Mouse (Mus musculus) limb, embryonic 15.5 days (tissue): Measurements from ENCODE around the gene Mef2d. TPM values are rescaled to one million over a fixed set of nuclear protein-coding genes. Genes with fewer than 3 reads are reported as not detected.

Experiments
- ATAC-seq: fragments of 200-750 bp; cut with Nextera tagmentation; 2 replicates; pipeline ENCODE4 v1.8.0; 2017; ENCODE audit warnings: low read depth, moderate TSS enrichment; ENCODE audit not compliant: insufficient number of reproducible peaks, low FRiP score, low TSS enrichment
- H3K27ac ChIP-seq: fragments of 300-500 bp; sonication (generic); 2 replicates; pipeline ENCODE4 v1.5.1; 2015; ENCODE audit warnings: moderate library complexity, mild to moderate bottlenecking, inconsistent platforms
- H3K27me3 ChIP-seq: fragments of 300-500 bp; sonication (generic); 2 replicates; pipeline ENCODE4 v1.6.1; 2015; ENCODE audit warnings: inconsistent platforms
- H3K36me3 ChIP-seq: fragments of 300-500 bp; sonication (generic); 2 replicates; pipeline ENCODE4 v1.6.1; 2015; ENCODE audit warnings: inconsistent platforms
- H3K4me1 ChIP-seq: fragments of 300-500 bp; sonication (generic); 2 replicates; pipeline ENCODE4 v1.6.1; 2015; ENCODE audit warnings: inconsistent platforms
- H3K4me2 ChIP-seq: fragments of 300-500 bp; sonication (generic); 2 replicates; pipeline ENCODE4 v1.6.1; 2015; ENCODE audit warnings: mild to moderate bottlenecking, inconsistent platforms
- H3K4me3 ChIP-seq: fragments of 300-500 bp; sonication (generic); 2 replicates; pipeline ENCODE4 v1.5.1; 2015; ENCODE audit warnings: mild to moderate bottlenecking, inconsistent platforms
- H3K9ac ChIP-seq: fragments of 300-500 bp; sonication (generic); 2 replicates; pipeline ENCODE4 v1.6.1; 2015; ENCODE audit warnings: inconsistent platforms
- H3K9me3 ChIP-seq: fragments of 300-500 bp; sonication (generic); 2 replicates; pipeline ENCODE4 v1.6.1; 2016; ENCODE audit warnings: inconsistent platforms
- WGBS: fragments of 180-500 bp; shearing (Covaris S2); methylation state at CpG from one replicate; pipeline ENCODE4 v1.1.7; 2015; 5-methylcytosine and 5-hydroxymethylcytosine counted together
- polyA plus RNA-seq: library from polyadenylated mRNA; unstranded; fragments of >200 nt; fragmentation: Nextera tagmentation; extraction: Ambion mirVana; gene quantifications from 2 replicates; pipeline ENCODE4 v1.2.1, GENCODE M21; 2015

Mef2d gene
- polyA plus RNA-seq, 1 experiment from 2014 or later = 23.3 TPM

- Histone ChIP-seq H3K9ac (no peak overlapping the region), H3K4me1 (peaks cover 33% of the 10 kb centered on the region), H3K4me3 (no peak overlapping the region), H3K36me3 (peaks cover 33% of the 10 kb centered on the region), H3K27me3 (no peaks in the 10 kb centered on the region), H3K9me3 (no peaks in the 10 kb centered on the region), H3K27ac (no peak overlapping the region), H3K4me2 (no peak overlapping the region)
- no peak for ATAC-seq
- WGBS = 78% methylated on average over 2 of the region's 2 CpGs
Observed at GRCm38 (mm10) chr3:88154236-88154635, 12.1 kb downstream of the Mef2d start.

- Histone ChIP-seq H3K4me1 (peaks cover 9% of the 10 kb centered on the region; the same call in 1 of the 2 replicates), H3K27me3 (no peaks in the 10 kb centered on the region), H3K27ac (no peak overlapping the region), H3K9ac (no peak overlapping the region), H3K9me3 (no peaks in the 10 kb centered on the region), H3K4me2 (no peak overlapping the region), H3K36me3 (peaks cover 56% of the 10 kb centered on the region), H3K4me3 (no peak overlapping the region)
- no peak for ATAC-seq
Observed at GRCm38 (mm10) chr3:88156817-88157216, 14.6 kb downstream of the Mef2d start.

- no peak for ATAC-seq
- Histone ChIP-seq H3K4me2 (no peak overlapping the region), H3K9me3 (no peaks in the 10 kb centered on the region), H3K27ac (no peak overlapping the region), H3K27me3 (no peaks in the 10 kb centered on the region), H3K36me3 (peaks cover 67% of the 10 kb centered on the region), H3K4me3 (no peak overlapping the region), H3K4me1 (0 out of 2 replicates have a peak, but pooled peaks cover 8% of the 10 kb centered on the region), H3K9ac (no peak overlapping the region)
- 16% methylated on average over 23 of the region's 23 CpGs for WGBS
Observed at GRCm38 (mm10) chr3:88157771-88158597, 15.8 kb downstream of the Mef2d start.

- 0 out of 2 replicates have a peak, but pooled peaks cover 8% of the 10 kb centered on the region for H3K4me1 ChIP-seq
- H3K4me3 ChIP-seq = no peak overlapping the region
- WGBS = 90% methylated on average over 6 of the region's 6 CpGs
- H3K4me2 ChIP-seq = no peak overlapping the region
- H3K9ac ChIP-seq = no peak overlapping the region
- no peaks in the 10 kb centered on the region for H3K27me3 ChIP-seq
- H3K9me3 ChIP-seq = no peaks in the 10 kb centered on the region
- peaks cover 75% of the 10 kb centered on the region for H3K36me3 ChIP-seq
- no peak overlapping the region for H3K27ac ChIP-seq
- ATAC-seq = no peak
Observed at GRCm38 (mm10) chr3:88158991-88159390, 16.8 kb downstream of the Mef2d start.

GRCm38 (mm10) chr3:88160856-88161255, 18.7 kb downstream of the Mef2d start:
- WGBS = 77% methylated on average over 6 of the region's 6 CpGs
- 0 out of 2 replicates have a peak, but pooled peaks cover 8% of the 10 kb centered on the region for H3K4me1 ChIP-seq
- peaks cover 88% of the 10 kb centered on the region for H3K36me3 ChIP-seq
- H3K9ac ChIP-seq = no peak overlapping the region
- H3K27me3 ChIP-seq = no peaks in the 10 kb centered on the region
- H3K27ac ChIP-seq = no peak overlapping the region
- no peak overlapping the region for H3K4me3 ChIP-seq
- no peak for ATAC-seq
- H3K4me2 ChIP-seq = no peak overlapping the region
- no peaks in the 10 kb centered on the region for H3K9me3 ChIP-seq

GRCm38 (mm10) chr3:88162259-88162658, 20.1 kb downstream of the Mef2d start:
- H3K36me3 ChIP-seq = peaks cover 90% of the 10 kb centered on the region
- H3K4me3 ChIP-seq = no peak overlapping the region
- H3K9ac ChIP-seq = no peak overlapping the region
- H3K9me3 ChIP-seq = no peaks in the 10 kb centered on the region
- ATAC-seq = no peak
- H3K4me2 ChIP-seq = no peak overlapping the region
- H3K4me1 ChIP-seq = 0 out of 2 replicates have a peak, but pooled peaks cover 5% of the 10 kb centered on the region
- no peak overlapping the region for H3K27ac ChIP-seq
- H3K27me3 ChIP-seq = no peaks in the 10 kb centered on the region
- 80% methylated on average over 8 of the region's 8 CpGs for WGBS

- Histone ChIP-seq H3K9me3 (no peaks in the 10 kb centered on the region), H3K36me3 (peaks cover 96% of the 10 kb centered on the region), H3K9ac (no peak overlapping the region), H3K4me2 (no peak overlapping the region), H3K27ac (no peak overlapping the region), H3K27me3 (no peaks in the 10 kb centered on the region), H3K4me1 (0 out of 2 replicates have a peak, but pooled peaks cover 3% of the 10 kb centered on the region), H3K4me3 (no peak overlapping the region)
- no peak for ATAC-seq
- 78% methylated on average over 4 of the region's 4 CpGs for WGBS
Observed at GRCm38 (mm10) chr3:88162811-88163210, 20.6 kb downstream of the Mef2d start.

GRCm38 (mm10) chr3:88163847-88164246, 21.7 kb downstream of the Mef2d start:
- ATAC-seq = no peak
- Histone ChIP-seq H3K36me3 (peaks cover 96% of the 10 kb centered on the region), H3K9me3 (no peaks in the 10 kb centered on the region), H3K9ac (no peak overlapping the region), H3K27ac (no peak overlapping the region), H3K4me3 (no peak overlapping the region), H3K27me3 (no peaks in the 10 kb centered on the region), H3K4me1 (no peaks in the 10 kb centered on the region), H3K4me2 (no peak overlapping the region)
- WGBS = 86% methylated on average over 3 of the region's 3 CpGs

GRCm38 (mm10) chr3:88164263-88164662, 22.1 kb downstream of the Mef2d start:
- Histone ChIP-seq H3K27ac (no peak overlapping the region), H3K4me3 (no peak overlapping the region), H3K36me3 (peaks cover 96% of the 10 kb centered on the region), H3K4me1 (no peaks in the 10 kb centered on the region), H3K9me3 (no peaks in the 10 kb centered on the region), H3K4me2 (no peak overlapping the region), H3K9ac (no peak overlapping the region), H3K27me3 (no peaks in the 10 kb centered on the region)
- no peak for ATAC-seq
- 78% methylated on average over 3 of the region's 3 CpGs for WGBS

- no peaks in the 10 kb centered on the region for H3K4me1 ChIP-seq
- no peaks in the 10 kb centered on the region for H3K9me3 ChIP-seq
- H3K27me3 ChIP-seq = no peaks in the 10 kb centered on the region
- no peak overlapping the region for H3K4me3 ChIP-seq
- peaks cover 96% of the 10 kb centered on the region for H3K36me3 ChIP-seq
- no peak for ATAC-seq
- no peak overlapping the region for H3K27ac ChIP-seq
- 88% methylated on average over 5 of the region's 5 CpGs for WGBS
- H3K9ac ChIP-seq = no peak overlapping the region
- no peak overlapping the region for H3K4me2 ChIP-seq
Observed at GRCm38 (mm10) chr3:88166056-88166455, 23.9 kb downstream of the Mef2d start.

- no peak overlapping the region for H3K4me2 ChIP-seq
- ATAC-seq = no peak
- no peaks in the 10 kb centered on the region for H3K4me1 ChIP-seq
- no peaks in the 10 kb centered on the region for H3K9me3 ChIP-seq
- H3K4me3 ChIP-seq = no peak overlapping the region
- H3K9ac ChIP-seq = no peak overlapping the region
- 76% methylated on average over 5 of the region's 5 CpGs for WGBS
- no peaks in the 10 kb centered on the region for H3K27me3 ChIP-seq
- H3K27ac ChIP-seq = no peak overlapping the region
- H3K36me3 ChIP-seq = peaks cover 81% of the 10 kb centered on the region
Observed at GRCm38 (mm10) chr3:88170361-88170760, 28.2 kb downstream of the Mef2d start.

- no peak overlapping the region for H3K9ac ChIP-seq
- H3K27me3 ChIP-seq = no peaks in the 10 kb centered on the region
- H3K4me3 ChIP-seq = no peak overlapping the region
- 92% methylated on average over 3 of the region's 3 CpGs for WGBS
- H3K36me3 ChIP-seq = peaks cover 62% of the 10 kb centered on the region
- H3K4me1 ChIP-seq = peaks cover 7% of the 10 kb centered on the region; the same call in 1 of the 2 replicates
- ATAC-seq = no peak
- no peak overlapping the region for H3K27ac ChIP-seq
- no peaks in the 10 kb centered on the region for H3K9me3 ChIP-seq
- H3K4me2 ChIP-seq = no peak overlapping the region
Observed at GRCm38 (mm10) chr3:88172440-88172839, 30.3 kb downstream of the Mef2d start.
